ENCODE assay signal across 15 mouse cellular contexts in genomic region chr12:44344075-44344474, GRCm38 (mm10). TPM values are rescaled to one million over a fixed set of nuclear protein-coding genes. Genes with fewer than 3 reads are reported as not detected.
A peak's percentile ranks its signal among the peaks of the same experiment; 100 is the strongest.
DNase-seq lines count a peak whose midpoint lies in the region; ATAC-seq and TF ChIP-seq lines count a peak whose summit lies in the region.
"Had no signal": no experiment of that assay in that cellular context is flagged by ENCODE, and none has a peak within 500 bp of the region (broad histone marks: within the 10 kb centered on the region; RNA-seq: fewer than 3 reads in every experiment).

No protein-coding gene starts in this region.

- H3K9me3 ChIP-seq in embryonic facial prominence, embryonic 14.5 days (ENCODE audit: control insufficient read depth, low read length), result no peaks in the 10 kb centered on the region
- H3K9me3 ChIP-seq in limb, embryonic 14.5 days (ENCODE audit: control insufficient read depth, low read length), result no peaks in the 10 kb centered on the region
- H3K9me3 ChIP-seq: heart, embryonic 15.5 days had no signal

- H3K4me2 ChIP-seq in embryonic facial prominence, embryonic 14.5 days (ENCODE audit: low read depth, low read length), result no peak overlapping the region
- H3K4me2 ChIP-seq in limb, embryonic 14.5 days (replicated peaks; ENCODE audit: low read depth, low read length, severe bottlenecking), result no peak overlapping the region
- H3K4me2 ChIP-seq: heart, embryonic 15.5 days had no signal

- no peaks in the 10 kb centered on the region for H3K4me1 ChIP-seq in embryonic facial prominence, embryonic 14.5 days (ENCODE audit: control insufficient read depth, insufficient read depth, low read length)
- no peaks in the 10 kb centered on the region for H3K4me1 ChIP-seq in limb, embryonic 14.5 days (ENCODE audit: control insufficient read depth, insufficient read depth, low read length)
- H3K4me1 ChIP-seq: heart, embryonic 15.5 days had no signal

- TF ChIP-seq POLR2A in limb, embryonic 14.5 days (IDR thresholded peaks at IDR 0.05; ENCODE audit: borderline replicate concordance, extremely low read depth, insufficient read depth, insufficient read length), result no peak

- H3K36me3 ChIP-seq in C2C12 (ENCODE audit: control insufficient read depth, insufficient read depth), result no peaks in the 10 kb centered on the region
- H3K36me3 ChIP-seq in embryonic facial prominence, embryonic 14.5 days (ENCODE audit: control insufficient read depth, insufficient read depth, low read length), result no peaks in the 10 kb centered on the region
- H3K36me3 ChIP-seq in limb, embryonic 14.5 days (ENCODE audit: control insufficient read depth, insufficient read depth, low read length), result no peaks in the 10 kb centered on the region
- H3K36me3 ChIP-seq: heart, embryonic 15.5 days had no signal

- no peaks in the 10 kb centered on the region for H3K27me3 ChIP-seq in C2C12 (ENCODE audit: control insufficient read depth, insufficient read depth, insufficient read length)
- no peaks in the 10 kb centered on the region for H3K27me3 ChIP-seq in embryonic facial prominence, embryonic 14.5 days (replicated peaks; ENCODE audit: control insufficient read depth, insufficient read depth, low read length)
- no peaks in the 10 kb centered on the region for H3K27me3 ChIP-seq in limb, embryonic 14.5 days (ENCODE audit: control insufficient read depth, insufficient read depth, low read length)
- H3K27me3 ChIP-seq: heart, embryonic 15.5 days had no signal

- 56% methylated on average over 6 of the region's 6 CpGs for WGBS in embryonic facial prominence, embryonic 14.5 days
- WGBS in limb, embryonic 14.5 days, result 63% methylated on average over 6 of the region's 6 CpGs

- ATAC-seq in embryonic facial prominence, embryonic 14.5 days (ENCODE audit: low read depth), result peak; percentile 80
- peak; percentile 68 for ATAC-seq in limb, embryonic 14.5 days (ENCODE audit: low FRiP score, low read depth)
- ATAC-seq: Patski had no signal

- H3K27ac ChIP-seq in layer of hippocampus, adult 2 months, result peak overlapping the region; percentile 63
- no peak overlapping the region for H3K27ac ChIP-seq in embryonic facial prominence, embryonic 14.5 days (replicated peaks; ENCODE audit: low read depth, low read length)
- no peak overlapping the region for H3K27ac ChIP-seq in limb, embryonic 14.5 days (replicated peaks; ENCODE audit: low read depth, low read length)
- H3K27ac ChIP-seq: heart, embryonic 15.5 days; macrophage had no signal

- H3K9ac ChIP-seq in embryonic facial prominence, embryonic 14.5 days (ENCODE audit: low read depth, low read length), result no peak overlapping the region
- H3K9ac ChIP-seq in limb, embryonic 14.5 days (ENCODE audit: low read depth, low read length, severe bottlenecking), result no peak overlapping the region
- H3K9ac ChIP-seq: heart, embryonic 15.5 days had no signal

- no peak for TF ChIP-seq CTCF in layer of hippocampus, adult 2 months (conservative IDR thresholded peaks at IDR 0.05)
- no peak for TF ChIP-seq CTCF in C2C12 (IDR thresholded peaks at IDR 0.05; ENCODE audit: control insufficient read depth, insufficient read depth, insufficient read length)

- intact Hi-C loops in heart, postnatal 25 days (cut with DNase I), result no loop called here

- no peak overlapping the region for H3ac ChIP-seq in C2C12 (ENCODE audit: control insufficient read depth, insufficient read length, low read depth)

- H3K4me3 ChIP-seq in layer of hippocampus, adult 2 months, result no peak overlapping the region
- no peak overlapping the region for H3K4me3 ChIP-seq in C2C12 (ENCODE audit: insufficient read depth, poor library complexity, severe bottlenecking)
- H3K4me3 ChIP-seq in embryonic facial prominence, embryonic 14.5 days (ENCODE audit: low read depth, low read length), result no peak overlapping the region
- no peak overlapping the region for H3K4me3 ChIP-seq in limb, embryonic 14.5 days (replicated peaks; ENCODE audit: low read length)
- H3K4me3 ChIP-seq: heart, embryonic 15.5 days had no signal

- H3K79me2 ChIP-seq in C2C12 (ENCODE audit: control insufficient read depth, insufficient read depth), result no peaks in the 10 kb centered on the region

- H3K79me3 ChIP-seq in C2C12 (ENCODE audit: low read depth), result no peaks in the 10 kb centered on the region

- no peak for DNase-seq in layer of hippocampus, adult 2 months (ENCODE audit: low spot score in 2 of 2)
- no peak for DNase-seq in layer of hippocampus, postnatal 36 days
- peak; percentile 57 for DNase-seq in embryonic facial prominence, embryonic 14.5 days (ENCODE audit: low spot score)
- DNase-seq in limb, embryonic 14.5 days (ENCODE audit: low spot score), result no peak
- no peak for DNase-seq in embryo, embryonic 11 days
- no peak for DNase-seq in testis, postnatal 14 days (ENCODE audit: low spot score)
- no peak for DNase-seq in heart, postnatal 25 days (ENCODE audit: low spot score)
- DNase-seq: cerebellum, adult 2 months; kidney, postnatal 10 days; layer of hippocampus, adult 9-11 months; lung, adult 18-20 months had no signal

TF ChIP-seq in C2C12, 6 proteins besides CTCF, POLR2A, EP300 and RAD21:
- TF ChIP-seq MYOG (IDR thresholded peaks at IDR 0.05; ENCODE audit: control insufficient read depth, extremely low read depth, insufficient read length) (no peak), USF1 (IDR thresholded peaks at IDR 0.05; ENCODE audit: low read depth) (no peak), MYOD1 (IDR thresholded peaks at IDR 0.05; ENCODE audit: control insufficient read depth, insufficient read length, low read depth) (peak; percentile 97), MAX (IDR thresholded peaks at IDR 0.05) (no peak), CEBPB (IDR thresholded peaks at IDR 0.05; ENCODE audit: low read depth) (no peak), FOSL1 (IDR thresholded peaks at IDR 0.05; ENCODE audit: insufficient read depth, low read length, poor library complexity, severe bottlenecking) (no peak)

RNA-seq across cellular contexts. Expression of gene Nrcam, which starts 15.4 kb away (rescaled TPM):
- 100 to 1,000 TPM; 510 to 546 TPM for total RNA-seq in layer of hippocampus, adult 2 months (2021)
- total RNA-seq in layer of hippocampus, postnatal 36 days (2021), result 100 to 1,000 TPM; 531 TPM
- polyA plus RNA-seq in C2C12 (2012; fragmentation: generic; extraction: Trizol), result 0.12 TPM
- polyA plus RNA-seq in embryonic facial prominence, embryonic 14.5 days (2014; fragmentation: Nextera tagmentation; extraction: Ambion mirVana), result 8.7 and 9.0 TPM in 2 replicates
- polyA plus RNA-seq in limb, embryonic 14.5 days (2012; rRNA removed), result 1.6 and 2.3 TPM in 2 replicates
- 3.6 and 4.0 TPM in 2 replicates for polyA plus RNA-seq in limb, embryonic 14.5 days (2014; fragmentation: Nextera tagmentation; extraction: Ambion mirVana)
- total RNA-seq in heart, postnatal 25 days (2021), result under 1 TPM; 0.16 to 0.42 TPM

Comparison
In these comparisons a context has a peak if more than half of its experiments do, and no peak if none do; other contexts are left out.
1. RNA of gene Nrcam, which starts 15.4 kb away (total RNA-seq): 510 to 546 TPM in layer of hippocampus, adult 2 months and 531 TPM in layer of hippocampus, postnatal 36 days; 0.16 to 0.42 TPM in heart, postnatal 25 days; every median in the first group is over 100 times any median in the second.